Mouse (Mus musculus) embryo, embryonic 10.5 days (tissue): Measurements from ENCODE around the gene Bcl11b.

Experiments used
- DNase-seq: peaks from one replicate; pipeline ENCODE4 v3.0.0-alpha.2; 2015; ENCODE audit warnings: low spot score

The Bcl11b gene

DNA sequence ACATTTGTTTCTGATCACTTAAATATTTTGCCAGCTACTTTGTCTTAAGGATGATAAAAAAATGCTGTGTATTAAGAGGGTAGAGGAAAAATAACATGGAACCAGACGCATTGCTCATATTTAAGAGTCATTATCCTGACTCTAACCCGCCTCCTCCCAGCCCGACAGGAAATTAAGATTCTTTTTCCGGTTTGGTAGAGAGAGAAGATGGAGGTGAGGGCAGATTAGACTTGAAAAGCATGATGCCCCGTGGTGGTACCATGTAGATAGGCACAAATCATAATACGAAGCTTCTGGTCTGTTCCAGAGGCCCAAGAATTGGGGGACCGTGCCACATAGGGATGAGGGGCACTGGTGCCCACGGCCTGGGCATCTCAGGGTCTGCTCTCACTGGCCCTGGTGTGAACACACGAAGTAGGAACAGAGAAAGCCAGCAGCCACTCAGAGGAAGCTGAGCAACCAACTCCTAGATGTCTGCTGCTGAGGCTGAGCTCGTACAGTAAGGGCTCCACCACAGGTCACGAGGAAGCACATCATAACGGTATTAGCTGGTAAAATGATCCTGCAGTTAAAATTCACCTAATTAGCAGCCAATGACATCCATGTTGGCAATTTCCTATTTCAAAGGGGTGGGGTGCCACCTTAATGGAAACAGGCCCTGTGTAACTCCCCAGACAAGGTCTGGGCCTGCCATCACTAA is 32.2 kb downstream of the Bcl11b start:
- no peak for DNase-seq

GRCm38 (mm10) chr12:107970637-107971036 is 32.8 kb downstream of the Bcl11b start:
- no peak for DNase-seq

- DNase-seq, result no peak
Observed at GRCm38 (mm10) chr12:107969841-107970371, 33.5 kb downstream of the Bcl11b start.

DNA sequence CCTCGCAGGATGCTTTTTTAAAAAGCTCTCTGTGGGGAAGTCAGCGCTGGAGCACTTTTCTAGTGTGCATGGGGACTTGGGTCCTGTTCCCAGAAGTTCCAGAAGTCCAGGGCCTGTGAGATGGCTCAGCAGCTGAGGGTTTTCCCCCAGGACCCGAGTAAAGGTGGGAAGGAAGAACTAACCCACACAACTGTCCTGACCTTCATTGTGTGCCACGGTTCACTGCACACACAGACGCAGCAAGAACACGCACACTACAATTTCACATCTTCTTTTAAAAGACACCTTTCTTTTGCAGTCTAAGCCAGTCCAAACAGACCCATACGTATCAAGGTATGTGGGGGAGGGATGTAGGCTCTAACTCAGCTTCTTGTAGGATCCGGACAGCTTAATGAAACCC is 34.3 kb downstream of the Bcl11b start:
- no peak for DNase-seq

- DNase-seq, result no peak
Observed at GRCm38 (mm10) chr12:107968331-107968730, 35.1 kb downstream of the Bcl11b start.

GRCm38 (mm10) chr12:107967026-107967425 is 36.4 kb downstream of the Bcl11b start:
- DNase-seq, result no peak

- no peak for DNase-seq
Observed at GRCm38 (mm10) chr12:107965103-107965502, 38.3 kb downstream of the Bcl11b start.

- DNase-seq, result no peak
Observed at GRCm38 (mm10) chr12:107964396-107965085, 38.9 kb downstream of the Bcl11b start.

GRCm38 (mm10) chr12:107962852-107963251 is 40.5 kb downstream of the Bcl11b start:
- no peak for DNase-seq

DNA sequence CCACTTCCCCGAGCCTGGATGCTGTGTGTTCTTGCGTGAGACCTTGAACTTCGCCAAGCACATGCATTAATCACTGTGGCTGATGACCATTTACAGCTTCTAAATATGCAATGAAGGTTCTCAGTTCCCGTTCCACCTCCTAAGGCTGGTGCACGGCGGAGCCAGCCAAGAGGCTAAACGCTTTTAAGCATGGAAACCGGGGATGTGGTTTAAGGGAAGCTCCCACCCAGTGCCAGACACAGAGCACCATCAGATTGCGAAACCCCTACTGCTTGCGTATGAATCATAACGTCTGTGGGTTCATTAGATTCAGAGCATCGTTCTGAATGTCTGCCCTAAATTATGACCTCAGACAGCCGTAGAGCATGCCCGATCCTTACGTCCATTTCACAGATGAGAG is 41.6 kb downstream of the Bcl11b start:
- DNase-seq, result no peak

DNA sequence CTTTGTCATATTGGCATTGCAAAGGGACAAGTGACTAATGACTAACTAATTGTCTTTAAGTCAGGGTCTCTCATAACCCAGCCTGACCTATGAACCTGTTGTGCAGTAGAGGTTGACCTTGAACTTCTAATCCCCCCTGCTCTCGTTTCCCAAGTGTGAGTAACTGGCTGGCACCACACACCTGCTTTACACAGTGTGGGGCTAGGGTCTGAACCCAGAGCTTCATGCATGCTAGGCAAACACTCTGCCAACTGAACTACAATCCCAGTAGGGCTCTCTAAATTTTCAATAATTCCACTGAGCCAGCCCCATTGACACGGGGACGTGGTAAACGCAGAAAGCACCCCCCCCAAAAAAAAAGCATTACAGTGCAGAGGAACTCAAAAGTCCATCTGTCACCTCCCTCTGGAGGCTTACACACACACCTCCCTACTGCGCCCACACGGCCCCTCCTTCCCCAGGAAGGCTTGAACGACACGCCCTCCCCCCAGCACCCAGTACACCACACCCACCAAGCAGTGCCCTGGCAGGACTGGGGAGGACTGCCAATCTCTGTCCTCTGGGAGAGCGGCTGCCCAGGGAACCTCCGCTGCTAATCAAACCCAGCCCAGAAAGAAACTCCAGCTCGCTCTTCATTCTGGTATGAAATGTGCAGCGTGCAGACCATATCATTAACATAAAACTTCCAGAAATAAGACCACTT is 42.5 kb downstream of the Bcl11b start:
- no peak for DNase-seq

GRCm38 (mm10) chr12:107960365-107960764 is 43.0 kb downstream of the Bcl11b start:
- DNase-seq, result no peak

GRCm38 (mm10) chr12:107959872-107960271 is 43.5 kb downstream of the Bcl11b start:
- no peak for DNase-seq

DNA sequence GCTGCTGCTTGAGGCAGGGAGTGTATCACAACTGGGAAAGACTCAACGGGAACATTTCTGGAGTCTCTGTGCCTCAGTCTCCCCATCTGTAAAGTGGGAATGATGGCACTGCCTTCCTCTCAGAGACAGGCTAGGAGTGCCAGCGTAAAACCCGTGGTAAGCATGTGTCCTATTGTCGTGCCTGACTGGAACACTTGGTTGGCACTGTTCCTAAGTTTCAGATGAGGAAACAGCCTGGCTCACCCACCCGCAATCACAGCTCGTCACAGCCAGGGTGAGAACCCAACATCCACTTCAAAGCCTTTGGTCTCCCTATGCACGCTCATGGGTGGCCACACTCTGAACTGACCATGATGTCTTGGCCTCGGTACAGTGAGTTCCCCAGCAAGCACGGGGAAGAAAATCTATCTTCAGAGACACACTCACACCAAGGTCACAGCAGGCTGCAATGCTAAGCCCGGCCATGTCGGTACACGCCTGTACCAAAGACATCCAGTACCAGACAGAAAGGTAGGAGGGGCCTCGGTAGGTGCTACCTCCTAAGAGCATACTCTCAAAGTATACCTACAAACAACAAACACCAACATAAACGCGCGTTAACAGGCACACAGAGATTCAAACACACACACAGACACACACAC is 50.2 kb downstream of the Bcl11b start:
- no peak for DNase-seq

- DNase-seq, result no peak
Observed at GRCm38 (mm10) chr12:107952318-107952724, 51.1 kb downstream of the Bcl11b start.

GRCm38 (mm10) chr12:107950667-107951179 is 52.7 kb downstream of the Bcl11b start:
- DNase-seq, result no peak

- no peak for DNase-seq
Observed at GRCm38 (mm10) chr12:107949416-107949815, 54.0 kb downstream of the Bcl11b start.

GRCm38 (mm10) chr12:107942100-107942499 is 61.3 kb downstream of the Bcl11b start:
- no peak for DNase-seq

- no peak for DNase-seq
Observed at GRCm38 (mm10) chr12:107940774-107941173, 62.6 kb downstream of the Bcl11b start.

GRCm38 (mm10) chr12:107939177-107939576 is 64.2 kb downstream of the Bcl11b start:
- DNase-seq, result no peak

GRCm38 (mm10) chr12:107936972-107937371 is 66.4 kb downstream of the Bcl11b start:
- no peak for DNase-seq

- DNase-seq, result no peak
Observed at GRCm38 (mm10) chr12:107936406-107936805, 67.0 kb downstream of the Bcl11b start.
